27 mouse cellular contexts compared by ENCODE assay signal in genomic region chr4:138780300-138780699, GRCm38 (mm10). TPM values are rescaled to one million over a fixed set of nuclear protein-coding genes. Genes with fewer than 3 reads are reported as not detected.
"Had no signal": no experiment of that assay in that cellular context is flagged by ENCODE, and none has a peak within 500 bp of the region (broad histone marks: within the 10 kb centered on the region; RNA-seq: fewer than 3 reads in every experiment).

No protein-coding gene starts in this region.

- DNase-seq: kidney, adult 9 months; kidney, postnatal 14 days; kidney, postnatal 4 days; liver, embryonic 13.5 days; lung, adult 2 months; lung, postnatal 14 days; retina, postnatal 1 day; right cerebral cortex, postnatal 25 days; spleen, adult 18-20 months; thymus, adult 18-20 months; thymus, postnatal 36 days had no signal

- H3K9me3 ChIP-seq: liver, embryonic 13.5 days; midbrain, embryonic 12.5 days; neural tube, embryonic 13.5 days had no signal

- ATAC-seq: midbrain, embryonic 16.5 days had no signal

- H3K4me1 ChIP-seq: liver, embryonic 13.5 days had no signal

- H3K4me3 ChIP-seq: liver, embryonic 13.5 days; midbrain, embryonic 12.5 days; myocyte; neural tube, embryonic 13.5 days had no signal

- H3K36me3 ChIP-seq: liver, embryonic 13.5 days; midbrain, embryonic 12.5 days; neural tube, embryonic 13.5 days had no signal

- H3K27ac ChIP-seq: liver, embryonic 13.5 days; macrophage; midbrain, embryonic 12.5 days; neural tube, embryonic 13.5 days had no signal

- H3K9ac ChIP-seq: liver, embryonic 13.5 days; midbrain, embryonic 12.5 days; neural tube, embryonic 13.5 days had no signal

- H3K27me3 ChIP-seq: liver, embryonic 13.5 days; midbrain, embryonic 12.5 days; neural tube, embryonic 13.5 days had no signal

- H3K4me2 ChIP-seq: liver, embryonic 13.5 days; midbrain, embryonic 12.5 days; neural tube, embryonic 13.5 days had no signal

RNA-seq across cellular contexts. Expression of gene Pla2g2d, which starts 4.8 kb away (rescaled TPM):
- total RNA-seq: liver, adult 2 months; megakaryocyte, adult 5-6 weeks; monocyte, adult 5-6 weeks; neutrophil, adult 5-6 weeks had no signal
- polyA plus RNA-seq: kidney, embryonic 16.5 days; limb, embryonic 11.5 days; liver, adult 2 months; liver, embryonic 13.5 days; liver, embryonic 16.5 days; lung, embryonic 16.5 days; macrophage had no signal

RNA-seq across cellular contexts. Expression of gene Pla2g2f, which starts 22.9 kb away (rescaled TPM):
- total RNA-seq: left cerebral cortex, adult 8-10 months; liver, adult 2 months; megakaryocyte, adult 5-6 weeks; monocyte, adult 5-6 weeks; neutrophil, adult 5-6 weeks had no signal
- polyA plus RNA-seq: liver, adult 2 months; liver, embryonic 13.5 days; liver, embryonic 16.5 days; lung, embryonic 16.5 days; macrophage; midbrain, embryonic 16.5 days; myocyte; neural tube, embryonic 13.5 days; testis, adult 2 months; urinary bladder, adult 2 months had no signal

RNA-seq across cellular contexts. Expression of gene Ubxn10, which starts 43.3 kb away (rescaled TPM):
- total RNA-seq: megakaryocyte, adult 5-6 weeks; monocyte, adult 5-6 weeks; neutrophil, adult 5-6 weeks had no signal
- polyA plus RNA-seq: macrophage, myocyte had no signal

RNA-seq across cellular contexts. Expression of gene Pla2g2c, which starts 55.7 kb away (rescaled TPM):
- total RNA-seq: liver, adult 2 months; megakaryocyte, adult 5-6 weeks; monocyte, adult 5-6 weeks; neutrophil, adult 5-6 weeks had no signal
- polyA plus RNA-seq: liver, adult 2 months; liver, embryonic 13.5 days; liver, embryonic 16.5 days; macrophage; myocyte; urinary bladder, adult 2 months had no signal
